Mouse (Mus musculus) c-Kit-negative CD71-positive TER-119-positive erythroid progenitor cells, embryonic 14.5 days (primary cell): ENCODE results near the gene Spata25.

Source experiments
- DNase-seq: peaks from one replicate; pipeline ENCODE4 v3.0.0-alpha.2; 2013; ENCODE audit warnings: low read depth, low spot score

The Spata25 gene

GRCm38 (mm10) chr2:164783926-164784581 is 44.3 kb downstream of the Spata25 start:
- DNase-seq: no peak

- no peak for DNase-seq
Measured at GRCm38 (mm10) chr2:164781876-164782275, 46.5 kb downstream of the Spata25 start.

GRCm38 (mm10) chr2:164779481-164780086 is 48.8 kb downstream of the Spata25 start, which contains the start of gene Tnnc2:
TSS of gene Tnnc2 (minus strand) at chr2:164779967.
- DNase-seq: no peak

DNA sequence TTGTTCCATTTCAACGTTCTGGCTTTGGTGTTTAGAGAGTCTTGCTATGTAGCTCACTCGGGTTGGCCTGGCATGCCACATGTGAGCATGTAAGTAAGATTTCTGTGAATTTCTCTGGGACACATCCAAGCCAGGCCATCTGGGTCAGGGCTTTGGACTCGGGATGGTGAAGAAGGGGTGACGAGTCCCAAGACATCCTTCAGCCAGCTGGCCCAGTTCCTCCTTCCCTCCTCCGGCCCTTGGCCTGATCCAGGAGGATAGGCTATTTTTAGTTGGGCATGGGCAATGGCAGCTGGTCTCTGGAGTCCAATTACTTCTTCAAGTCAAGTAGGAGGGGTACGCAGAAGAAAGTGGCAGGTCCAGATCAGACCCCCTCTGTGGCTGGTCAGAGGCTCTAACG is 49.5 kb downstream of the Spata25 start:
- DNase-seq: no peak

GRCm38 (mm10) chr2:164778015-164778287 is 50.4 kb downstream of the Spata25 start:
- DNase-seq: no peak

DNA sequence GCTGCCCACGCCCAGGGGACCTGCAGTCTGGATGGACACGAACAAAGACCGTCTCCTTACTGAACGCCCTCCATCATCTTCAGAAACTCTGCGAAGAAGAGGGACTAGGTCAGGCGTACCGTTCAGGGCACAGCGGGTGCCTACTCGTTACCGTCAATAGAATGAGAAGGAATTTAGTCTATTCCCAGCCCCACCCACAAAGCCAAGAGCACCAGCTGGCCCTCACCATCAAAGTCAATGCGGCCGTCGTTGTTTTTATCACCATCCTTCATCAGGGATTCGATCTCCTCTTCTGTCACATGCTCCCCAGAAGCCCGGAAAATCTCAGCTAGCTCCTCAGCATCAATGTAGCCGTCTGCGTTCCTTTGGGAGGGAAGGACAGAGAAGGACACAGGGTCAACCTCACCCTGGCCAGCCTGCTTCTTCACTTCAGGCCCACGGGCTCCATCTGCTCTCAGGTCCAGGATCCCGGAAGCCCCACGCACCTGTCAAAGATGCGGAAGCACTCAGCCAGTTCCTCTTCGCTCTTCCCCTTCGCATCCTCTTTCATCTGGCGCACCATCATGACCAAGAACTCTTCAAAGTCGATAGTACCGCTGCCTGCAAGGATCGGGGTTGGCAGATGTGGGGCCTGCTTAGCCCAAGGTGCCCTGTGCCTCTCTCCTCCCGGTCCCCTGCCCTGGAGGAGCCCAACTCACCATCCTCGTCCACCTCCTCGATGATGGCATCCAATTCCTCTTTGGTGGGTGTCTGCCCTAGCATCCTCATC is 50.9 kb downstream of the Spata25 start:
- no peak for DNase-seq

DNA sequence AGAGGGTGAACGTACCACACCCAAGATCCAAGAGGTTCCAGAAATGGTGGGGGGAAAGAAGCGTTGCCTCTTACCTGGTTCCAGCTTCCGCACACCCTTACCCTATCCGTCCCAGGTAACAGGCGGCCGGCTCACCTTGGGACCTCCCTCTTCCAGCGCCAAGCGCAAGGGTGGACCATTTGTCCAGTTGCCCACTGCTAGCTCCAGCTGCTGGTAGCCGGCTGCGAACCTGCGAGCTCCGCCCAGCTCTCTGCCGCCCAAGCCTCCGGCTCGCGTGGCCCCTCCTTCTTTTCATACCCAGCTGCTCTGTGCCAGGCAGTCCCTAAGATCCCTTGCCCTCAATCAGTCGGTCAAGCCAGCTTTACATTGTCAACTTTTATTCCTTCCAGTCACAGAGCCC is 51.5 kb downstream of the Spata25 start:
- DNase-seq: no peak
